Mouse (Mus musculus) stomach, embryonic 16.5 days (tissue): ENCODE measurements around the gene Gm26620. TPM values are rescaled to one million over a fixed set of nuclear protein-coding genes. Genes with fewer than 3 reads are reported as not detected.

Experiments
- ATAC-seq: fragments of 200-750 bp; cut with Nextera tagmentation; 2 replicates; pipeline ENCODE4 v1.8.0; 2017; ENCODE audit warnings: moderate number of reproducible peaks, moderate TSS enrichment; ENCODE audit not compliant: insufficient read depth, low FRiP score
- H3K27ac ChIP-seq: fragments of 300-500 bp; sonication (generic); 2 replicates; pipeline ENCODE4 v1.5.1; 2014; ENCODE audit warnings: low read length
- H3K27me3 ChIP-seq: fragments of 300-500 bp; sonication (generic); 2 replicates; pipeline ENCODE4 v1.6.1; 2014; ENCODE audit warnings: low read length, control low read depth, mixed read lengths; ENCODE audit not compliant: control insufficient read depth, insufficient read depth
- H3K36me3 ChIP-seq: fragments of 300-500 bp; sonication (generic); 2 replicates; pipeline ENCODE4 v1.6.1; 2014; ENCODE audit warnings: low read length; ENCODE audit not compliant: control insufficient read depth, insufficient read depth
- H3K4me1 ChIP-seq: fragments of 300-500 bp; sonication (generic); 2 replicates; pipeline ENCODE4 v1.6.1; 2014; ENCODE audit warnings: low read length, control low read depth, mixed read lengths; ENCODE audit not compliant: control insufficient read depth, insufficient read depth
- H3K4me2 ChIP-seq: fragments of 300-500 bp; sonication (generic); 2 replicates; pipeline ENCODE4 v1.6.1; 2014; ENCODE audit warnings: low read depth, low read length, mixed read lengths
- H3K4me3 ChIP-seq: fragments of 300-500 bp; sonication (generic); replicated peaks from 2 replicates; pipeline ENCODE4 v1.5.1; 2014; ENCODE audit warnings: mild to moderate bottlenecking, low read length
- H3K9ac ChIP-seq: fragments of 300-500 bp; sonication (generic); 2 replicates; pipeline ENCODE4 v1.6.1; 2014; ENCODE audit warnings: low read length
- H3K9me3 ChIP-seq: fragments of 300-500 bp; sonication (generic); replicated peaks from 2 replicates; pipeline ENCODE4 v1.6.1; 2016; ENCODE audit warnings: low read length, control low read depth; ENCODE audit not compliant: control insufficient read depth
- WGBS: fragments of 180-500 bp; shearing (Covaris S2); extraction: QIAGEN DNeasy Blood & Tissue Kit; methylation state at CpG from one replicate; pipeline ENCODE4 v1.1.7; 2014; 5-methylcytosine and 5-hydroxymethylcytosine counted together
- polyA plus RNA-seq: library from polyadenylated mRNA; unstranded; fragments of >200 nt; fragmentation: Nextera tagmentation; extraction: Ambion mirVana; gene quantifications from 2 replicates; pipeline ENCODE4 v1.2.1, GENCODE M21; 2015

Gene Gm26620
- polyA plus RNA-seq, 1 experiment from 2014 or later, result 1.8 TPM

DNA sequence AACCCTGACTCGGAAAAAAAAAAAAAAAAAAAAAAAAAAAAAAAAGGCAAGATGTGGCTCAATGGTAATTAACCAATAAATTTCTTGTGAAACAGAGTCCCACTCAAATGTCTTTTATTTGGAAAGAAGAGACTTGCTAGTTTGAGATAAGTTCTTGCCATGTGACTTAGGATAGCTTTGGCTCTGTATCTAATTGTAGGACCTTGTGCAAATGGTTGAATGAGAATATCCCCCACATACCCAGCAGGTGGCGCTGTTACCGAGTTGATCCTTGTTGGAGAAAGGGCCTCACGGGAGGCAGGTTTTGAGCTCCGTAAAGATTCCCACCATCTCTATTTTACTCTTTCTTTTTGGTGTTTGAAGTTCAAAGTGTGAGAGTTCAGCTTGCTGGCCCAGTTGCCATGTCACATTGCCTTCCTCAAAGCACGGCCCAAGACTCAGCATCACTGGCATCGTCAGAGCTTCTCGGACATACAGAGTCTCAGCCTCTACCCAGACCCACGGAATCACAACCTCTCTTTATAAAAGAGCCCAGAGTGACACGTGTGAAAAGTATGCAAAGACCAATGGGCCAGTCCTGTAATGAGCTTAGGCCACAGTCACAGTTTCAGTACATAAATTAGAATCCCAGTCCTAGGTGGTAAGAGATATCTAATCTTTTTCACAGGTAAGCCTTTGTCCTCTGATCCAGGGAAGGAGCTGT lies 16.8 kb downstream of the Gm26620 start:
- Histone ChIP-seq H3K27ac (no peak overlapping the region), H3K4me1 (no peaks in the 10 kb centered on the region), H3K4me3 (no peak overlapping the region), H3K36me3 (no peaks in the 10 kb centered on the region), H3K9ac (no peak overlapping the region), H3K9me3 (no peaks in the 10 kb centered on the region), H3K27me3 (peaks cover 2% of the 10 kb centered on the region; the same call in 1 of the 2 replicates), H3K4me2 (no peak overlapping the region)
- WGBS, result 31% methylated on average over 10 of the region's 10 CpGs
- no peak for ATAC-seq

DNA sequence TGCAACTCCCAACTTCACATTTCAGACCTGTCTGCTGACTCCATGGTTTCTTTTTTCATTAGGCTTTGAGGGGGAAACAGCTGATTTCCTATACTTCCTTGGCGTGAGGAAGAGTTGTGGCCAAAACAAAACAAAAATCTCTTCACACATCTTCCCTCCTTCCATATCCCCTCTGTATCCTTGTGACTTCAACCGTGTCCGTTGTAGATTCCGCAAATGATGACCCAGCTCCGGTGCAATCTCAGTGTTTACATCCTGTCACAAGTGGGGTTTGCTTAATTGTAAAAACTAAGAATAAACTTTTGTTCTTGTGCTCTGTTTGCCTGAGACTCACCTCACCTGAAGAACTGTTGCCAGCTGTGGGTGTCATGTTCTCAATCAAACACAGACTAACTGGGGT lies 18.6 kb downstream of the Gm26620 start:
- Histone ChIP-seq H3K4me1 (peaks cover 12% of the 10 kb centered on the region), H3K27ac (no peak overlapping the region), H3K9ac (no peak overlapping the region), H3K9me3 (no peaks in the 10 kb centered on the region), H3K27me3 (peaks cover 20% of the 10 kb centered on the region), H3K36me3 (no peaks in the 10 kb centered on the region), H3K4me3 (no peak overlapping the region), H3K4me2 (no peak overlapping the region)
- 44% methylated on average over 5 of the region's 5 CpGs for WGBS
- no peak for ATAC-seq

- H3K9me3 ChIP-seq, result no peaks in the 10 kb centered on the region
- no peaks in the 10 kb centered on the region for H3K36me3 ChIP-seq
- peak overlapping the region; percentile 53 for H3K4me3 ChIP-seq
- H3K27ac ChIP-seq, result no peak overlapping the region
- peak overlapping the region; percentile 46 for H3K9ac ChIP-seq
- H3K4me2 ChIP-seq, result peak overlapping the region; percentile 83
- whole genome bisulfite sequencing, result 27% methylated on average over 11 of the region's 11 CpGs
- H3K27me3 ChIP-seq, result peaks cover 31% of the 10 kb centered on the region
- H3K4me1 ChIP-seq, result peaks cover 15% of the 10 kb centered on the region
- no peak for ATAC-seq
Measured at GRCm38 (mm10) chr1:170907111-170907455, 22.2 kb downstream of the Gm26620 start.

DNA sequence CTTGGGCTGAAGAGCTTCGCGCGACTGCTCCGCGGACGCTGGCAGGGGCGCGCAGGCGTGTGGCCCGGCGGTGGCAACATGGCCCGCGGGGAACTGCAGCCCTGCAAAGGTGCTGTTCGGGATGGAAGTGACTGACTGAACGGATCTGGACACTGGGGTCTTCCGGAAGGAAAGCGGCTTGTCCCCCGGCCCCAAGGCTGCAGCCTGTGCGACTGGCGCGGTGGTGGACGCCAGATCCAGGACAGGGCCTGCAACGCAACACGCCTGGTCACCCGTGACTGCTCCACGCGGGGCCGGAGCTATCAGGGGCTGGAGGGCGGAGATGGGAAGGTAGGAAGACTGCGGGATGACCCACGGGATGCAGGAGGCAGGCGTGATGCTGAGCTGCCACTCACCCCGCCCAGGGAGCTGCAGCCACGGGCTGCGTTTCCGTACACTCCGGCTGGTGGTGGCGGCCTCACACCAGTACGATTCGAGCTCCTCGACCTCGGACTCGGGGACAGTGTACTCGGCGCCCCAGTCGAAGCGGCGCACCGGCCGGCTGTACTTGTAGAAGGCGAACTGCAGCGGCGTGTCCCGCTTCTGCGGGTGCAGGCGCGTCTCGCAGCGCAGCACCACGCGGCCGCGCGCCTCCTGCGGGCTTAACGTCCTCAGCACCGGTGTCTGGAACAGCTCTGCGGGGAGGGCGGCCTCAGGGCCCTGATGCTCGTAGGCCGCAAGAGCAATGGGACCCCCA lies 22.8 kb downstream of the Gm26620 start:
- under 1% methylated on average over 71 of the region's 71 CpGs for WGBS
- Histone ChIP-seq H3K4me2 (peak overlapping the region; percentile 83), H3K27me3 (peaks cover 31% of the 10 kb centered on the region), H3K4me3 (peak overlapping the region; percentile 53), H3K27ac (no peak overlapping the region), H3K9me3 (no peaks in the 10 kb centered on the region), H3K9ac (peak overlapping the region; percentile 46), H3K4me1 (peaks cover 15% of the 10 kb centered on the region), H3K36me3 (no peaks in the 10 kb centered on the region)
- peak; percentile 62; the same call in 1 of the 2 replicates for ATAC-seq

- H3K4me3 ChIP-seq, result peak overlapping the region; percentile 53
- H3K9me3 ChIP-seq, result no peaks in the 10 kb centered on the region
- ATAC-seq, result no peak
- peaks cover 15% of the 10 kb centered on the region for H3K4me1 ChIP-seq
- H3K27me3 ChIP-seq, result peaks cover 31% of the 10 kb centered on the region
- H3K36me3 ChIP-seq, result no peaks in the 10 kb centered on the region
- peak overlapping the region; percentile 46 for H3K9ac ChIP-seq
- no peak overlapping the region for H3K27ac ChIP-seq
- peak overlapping the region; percentile 83 for H3K4me2 ChIP-seq
- 5% methylated on average over 21 of the region's 21 CpGs for WGBS
Measured at GRCm38 (mm10) chr1:170908341-170908740, 23.5 kb downstream of the Gm26620 start.

DNA sequence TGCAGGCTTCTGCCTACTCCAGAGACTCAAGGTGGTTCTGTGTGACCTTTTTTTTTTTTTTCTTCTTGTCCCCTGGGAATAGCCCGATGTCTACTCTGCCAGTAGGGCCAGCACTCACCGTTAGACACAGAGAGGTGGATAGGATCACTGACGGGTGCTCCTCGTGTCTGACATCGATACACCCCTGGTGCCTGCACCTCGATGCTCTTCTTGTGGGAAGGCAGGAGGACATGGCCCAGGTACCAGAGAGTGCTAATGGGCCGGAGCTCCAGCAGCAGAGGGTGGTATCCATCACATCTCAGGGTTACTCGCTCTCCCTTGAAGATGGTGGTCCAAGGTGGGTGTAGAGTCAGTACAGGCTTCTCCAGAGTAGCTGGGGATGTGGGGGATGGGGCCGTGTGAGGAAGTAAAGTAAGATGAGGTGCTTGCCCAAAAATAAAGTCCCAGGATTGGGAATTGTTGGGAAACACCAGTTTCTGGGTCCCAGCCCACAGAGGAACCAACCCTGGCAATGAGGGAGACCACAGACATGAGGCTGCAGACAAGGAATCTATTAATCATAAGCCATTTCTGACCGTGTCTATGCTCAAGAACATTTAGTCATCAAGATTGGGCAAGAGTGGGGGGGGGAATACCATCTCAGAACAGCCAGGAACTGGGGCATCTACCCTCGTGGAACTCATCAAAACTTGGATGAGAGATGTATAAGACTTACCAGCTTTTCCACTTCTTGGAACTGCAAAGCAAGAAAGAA lies 27.2 kb downstream of the Gm26620 start:
- Histone ChIP-seq H3K4me2 (no peak overlapping the region), H3K9me3 (no peaks in the 10 kb centered on the region), H3K27me3 (peaks cover 26% of the 10 kb centered on the region), H3K4me1 (peaks cover 14% of the 10 kb centered on the region), H3K4me3 (no peak overlapping the region), H3K9ac (no peak overlapping the region), H3K27ac (no peak overlapping the region), H3K36me3 (no peaks in the 10 kb centered on the region)
- no peak for ATAC-seq
- WGBS, result 82% methylated on average over 11 of the region's 11 CpGs

DNA sequence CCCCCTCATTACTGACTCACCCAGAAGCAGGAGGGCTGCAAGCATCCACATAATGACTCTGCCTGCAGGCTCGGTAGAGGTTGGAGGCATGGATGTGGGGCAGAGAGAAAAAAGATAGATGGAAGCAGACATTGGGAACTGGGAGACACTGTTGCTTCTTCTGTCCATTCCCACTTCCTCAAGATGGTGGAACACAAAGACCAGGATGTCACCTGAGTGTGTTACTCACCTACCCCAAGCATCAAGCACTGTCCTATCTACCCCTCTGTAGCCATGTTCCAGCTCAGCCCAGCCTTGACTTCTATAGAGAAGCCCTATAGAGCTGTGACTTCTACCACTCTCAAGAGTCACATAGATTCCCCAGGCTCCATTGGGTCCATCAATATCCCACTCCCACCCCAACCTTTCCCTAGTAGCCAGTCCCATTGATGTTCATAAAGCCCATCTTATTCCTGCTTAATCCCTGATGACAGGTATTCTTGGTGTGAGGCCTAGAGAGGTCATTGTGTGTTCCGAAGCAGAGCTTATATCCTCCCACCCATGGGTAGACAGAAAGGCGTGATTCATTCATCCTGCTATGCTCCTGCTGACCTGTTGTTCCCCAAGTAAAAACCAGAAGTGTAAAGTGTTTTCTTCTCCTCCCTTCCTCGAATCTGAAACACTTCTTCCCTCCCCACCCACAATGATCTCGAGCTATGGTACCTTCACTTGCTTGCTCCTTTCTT lies 28.2 kb downstream of the Gm26620 start, which contains the start of gene Fcrlb:
TSS of gene Fcrlb (minus strand) at position 51 of the 725 bp plus-strand sequence.
- no peak within 1 kb of the TSS for H3K4me2 ChIP-seq
- H3K9ac ChIP-seq, result no peak within 1 kb of the TSS
- H3K9me3 ChIP-seq, result no peaks in the 10 kb centered on the region
- WGBS, result 65% methylated on average over 5 of the region's 5 CpGs
- no peak for ATAC-seq
- no peak within 1 kb of the TSS for H3K27ac ChIP-seq
- H3K4me3 ChIP-seq, result no peak within 1 kb of the TSS
- H3K27me3 ChIP-seq, result peaks cover 16% of the 10 kb centered on the region
- H3K36me3 ChIP-seq, result no peaks in the 10 kb centered on the region
- H3K4me1 ChIP-seq, result peaks cover 7% of the 10 kb centered on the region

GRCm38 (mm10) chr1:170915657-170916056 lies 30.8 kb downstream of the Gm26620 start:
- no peak overlapping the region for H3K4me3 ChIP-seq
- no peaks in the 10 kb centered on the region for H3K27me3 ChIP-seq
- WGBS, result 60% methylated on average over 5 of the region's 5 CpGs
- H3K36me3 ChIP-seq, result no peaks in the 10 kb centered on the region
- H3K4me1 ChIP-seq, result no peaks in the 10 kb centered on the region
- H3K4me2 ChIP-seq, result no peak overlapping the region
- no peak for ATAC-seq
- no peaks in the 10 kb centered on the region for H3K9me3 ChIP-seq
- no peak overlapping the region for H3K27ac ChIP-seq
- H3K9ac ChIP-seq, result no peak overlapping the region
